Mouse (Mus musculus) ES-E14 (cell line): ENCODE measurements around the gene 1700029F12Rik.

ENCODE experiments used
- CHD2 ChIP-seq: IDR thresholded peaks from 2 replicates; pipeline ENCODE4 v1.6.1; 2014; ENCODE audit warnings: mild to moderate bottlenecking, low read depth, low read length, inconsistent platforms
- MAFK ChIP-seq: IDR thresholded peaks from 2 replicates; pipeline ENCODE4 v1.6.1; 2014; ENCODE audit warnings: mild to moderate bottlenecking, low read depth, low read length, inconsistent platforms; ENCODE audit not compliant: insufficient read depth
- ZC3H11A ChIP-seq: IDR thresholded peaks from 2 replicates; pipeline ENCODE4 v1.6.1; 2012; ENCODE audit warnings: low read depth, mild to moderate bottlenecking, inconsistent platforms, low read length, borderline replicate concordance

GRCm38 (mm10) chr13:96993291-96993989 is 40.7 kb downstream of the 1700029F12Rik start:
- no peak for TF ChIP-seq CHD2
- TF ChIP-seq MAFK = no peak
- no peak for TF ChIP-seq ZC3H11A
